Mouse (Mus musculus) embryonic facial prominence, embryonic 10.5 days (tissue): Measurements from ENCODE around the gene Mpst. TPM values are rescaled to one million over a fixed set of nuclear protein-coding genes. Genes with fewer than 3 reads are reported as not detected.
A peak's percentile ranks its signal among the peaks of the same experiment; 100 is the strongest.

Experiments used
- DNase-seq: peaks from one replicate; pipeline ENCODE4 v3.0.0-alpha.2; 2017; ENCODE audit warnings: low spot score
- H3K27ac ChIP-seq: fragments of 300-500 bp; sonication (generic); replicated peaks from 2 replicates; pipeline ENCODE4 v1.5.1; 2016; ENCODE audit warnings: mild to moderate bottlenecking
- H3K27me3 ChIP-seq: fragments of 300-500 bp; sonication (generic); replicated peaks from 2 replicates; pipeline ENCODE4 v1.6.1; 2016; ENCODE audit warnings: low read depth, mild to moderate bottlenecking; ENCODE audit not compliant: poor library complexity, severe bottlenecking
- H3K36me3 ChIP-seq: fragments of 300-500 bp; sonication (generic); replicated peaks from 2 replicates; pipeline ENCODE4 v1.6.1; 2016; ENCODE audit warnings: mild to moderate bottlenecking, moderate library complexity
- H3K4me1 ChIP-seq: fragments of 300-500 bp; sonication (generic); 2 replicates; pipeline ENCODE4 v1.6.1; 2016
- H3K4me3 ChIP-seq: fragments of 300-500 bp; sonication (generic); 2 replicates; pipeline ENCODE4 v1.5.1; 2016; ENCODE audit warnings: mild to moderate bottlenecking, moderate library complexity
- H3K9me3 ChIP-seq: fragments of 300-500 bp; sonication (generic); 2 replicates; pipeline ENCODE4 v1.6.1; 2016; ENCODE audit warnings: mild to moderate bottlenecking
- WGBS: fragments of 180-500 bp; shearing (Covaris S2); methylation state at CpG from one replicate; pipeline ENCODE4 v1.1.7; 2016; 5-methylcytosine and 5-hydroxymethylcytosine counted together
- polyA plus RNA-seq: library from polyadenylated mRNA; unstranded; fragments of >200 nt; fragmentation: Nextera tagmentation; extraction: Ambion mirVana; gene quantifications from 2 replicates; pipeline ENCODE4 v1.2.1, GENCODE M21; 2016

Gene Mpst
- polyA plus RNA-seq, 1 experiment from 2014 or later = 1.1 TPM

GRCm38 (mm10) chr15:78443857-78444256 lies 37.6 kb downstream of the Mpst start:
- Histone ChIP-seq H3K4me1 (peaks cover 30% of the 10 kb centered on the region), H3K4me3 (no peak overlapping the region), H3K9me3 (no peaks in the 10 kb centered on the region), H3K27me3 (no peaks in the 10 kb centered on the region), H3K36me3 (no peaks in the 10 kb centered on the region), H3K27ac (no peak overlapping the region)
- no peak for DNase-seq
- WGBS = 63% methylated on average over 6 of the region's 6 CpGs

DNA sequence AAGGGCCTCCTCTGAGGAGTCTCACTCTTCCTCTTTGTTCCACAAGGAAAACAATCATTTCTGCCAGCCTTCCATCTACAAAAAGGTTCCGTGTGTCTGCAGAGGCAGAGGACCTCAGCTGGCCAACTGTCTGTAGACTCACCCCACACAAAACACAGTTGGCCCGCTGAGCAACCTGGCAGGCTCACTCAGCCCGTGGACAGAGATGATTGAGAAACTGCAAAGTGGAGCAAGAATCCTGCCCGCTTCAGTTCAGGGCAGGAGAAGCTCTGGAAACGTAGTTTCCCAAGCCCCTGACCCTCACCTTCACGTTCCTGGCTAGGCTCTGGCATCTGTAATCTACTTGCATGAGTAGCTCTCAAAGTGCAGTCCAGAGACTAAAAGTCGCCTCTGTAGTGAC lies 40.9 kb downstream of the Mpst start:
- DNase-seq = no peak
- Histone ChIP-seq H3K4me3 (no peak overlapping the region), H3K27me3 (no peaks in the 10 kb centered on the region; the same call in 1 of the 2 replicates), H3K27ac (peak overlapping the region; percentile 44), H3K36me3 (no peaks in the 10 kb centered on the region), H3K4me1 (peaks cover 32% of the 10 kb centered on the region), H3K9me3 (no peaks in the 10 kb centered on the region)
- WGBS = 50% methylated on average over 7 of the region's 7 CpGs

- Histone ChIP-seq H3K4me1 (peaks cover 32% of the 10 kb centered on the region), H3K9me3 (no peaks in the 10 kb centered on the region), H3K27ac (peak overlapping the region; percentile 86), H3K36me3 (no peaks in the 10 kb centered on the region), H3K4me3 (peak overlapping the region; percentile 51), H3K27me3 (no peaks in the 10 kb centered on the region; the same call in 1 of the 2 replicates)
- WGBS = 1% methylated on average over 22 of the region's 22 CpGs
- DNase-seq = peak; percentile 96
These were observed 41.7 kb downstream of the Mpst start for GRCm38 (mm10) chr15:78447746-78448535.

- 62% methylated on average over 6 of the region's 6 CpGs for WGBS
- Histone ChIP-seq H3K27me3 (no peaks in the 10 kb centered on the region; the same call in 1 of the 2 replicates), H3K4me3 (no peak overlapping the region), H3K9me3 (no peaks in the 10 kb centered on the region), H3K36me3 (no peaks in the 10 kb centered on the region), H3K27ac (peak overlapping the region; percentile 86), H3K4me1 (peaks cover 32% of the 10 kb centered on the region)
- DNase-seq = no peak
These were observed 42.9 kb downstream of the Mpst start for GRCm38 (mm10) chr15:78449131-78449530.

GRCm38 (mm10) chr15:78449694-78450418 lies 43.6 kb downstream of the Mpst start:
- Histone ChIP-seq H3K4me3 (no peak overlapping the region), H3K27me3 (no peaks in the 10 kb centered on the region; the same call in 1 of the 2 replicates), H3K36me3 (no peaks in the 10 kb centered on the region), H3K4me1 (peaks cover 32% of the 10 kb centered on the region), H3K9me3 (no peaks in the 10 kb centered on the region), H3K27ac (peak overlapping the region; percentile 86)
- WGBS = 49% methylated on average over 7 of the region's 7 CpGs
- peak; percentile 57 for DNase-seq

DNA sequence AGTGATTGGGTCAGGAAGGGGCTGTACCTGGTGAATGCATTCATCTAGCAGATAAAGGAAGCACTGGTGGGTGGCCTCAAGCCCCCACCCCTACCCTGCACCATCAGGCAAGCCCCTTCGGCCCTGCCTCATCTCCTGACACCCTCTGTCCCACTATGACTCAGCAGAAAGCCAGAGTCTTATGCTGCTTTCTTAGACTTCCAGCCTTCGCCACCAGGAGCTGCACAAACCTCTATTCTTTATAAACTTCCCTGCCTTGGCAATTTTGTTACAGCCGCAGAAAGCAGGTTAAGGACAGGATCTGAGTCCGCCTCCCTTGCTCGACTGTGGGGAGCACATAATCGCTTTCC lies 44.2 kb downstream of the Mpst start:
- Histone ChIP-seq H3K36me3 (no peaks in the 10 kb centered on the region), H3K4me3 (no peak overlapping the region), H3K27ac (peak overlapping the region; percentile 86; the same call in 1 of the 2 replicates), H3K9me3 (no peaks in the 10 kb centered on the region), H3K27me3 (no peaks in the 10 kb centered on the region; the same call in 1 of the 2 replicates), H3K4me1 (peaks cover 32% of the 10 kb centered on the region)
- DNase-seq = no peak
- 88% methylated on average over 6 of the region's 6 CpGs for WGBS

- H3K4me1 ChIP-seq = peaks cover 39% of the 10 kb centered on the region
- no peak overlapping the region for H3K4me3 ChIP-seq
- H3K27ac ChIP-seq = no peak overlapping the region; the same call in 1 of the 2 replicates
- DNase-seq = no peak
- H3K36me3 ChIP-seq = no peaks in the 10 kb centered on the region
- H3K27me3 ChIP-seq = no peaks in the 10 kb centered on the region; the same call in 1 of the 2 replicates
- no peaks in the 10 kb centered on the region for H3K9me3 ChIP-seq
- WGBS = 80% methylated on average over 2 of the region's 2 CpGs
These were observed 45.0 kb downstream of the Mpst start for GRCm38 (mm10) chr15:78451201-78451600.

DNA sequence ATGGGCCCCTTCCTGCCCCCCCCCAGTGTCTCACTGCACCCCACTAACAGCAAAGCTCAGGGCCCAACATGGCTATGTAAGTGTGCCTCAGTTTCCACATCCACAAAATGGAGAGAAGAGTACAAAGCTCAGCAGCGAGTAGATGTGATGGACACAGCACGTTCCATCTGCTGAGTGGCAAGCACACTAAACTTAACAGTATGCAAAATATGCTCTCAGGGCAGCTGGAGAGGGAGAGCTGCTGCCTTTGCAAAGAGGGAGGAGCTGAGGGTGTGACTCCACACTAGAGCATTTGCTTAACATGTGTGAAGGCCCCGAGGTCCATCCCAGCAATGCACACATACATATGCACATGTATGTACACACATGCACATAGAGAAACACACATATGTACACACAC lies 46.7 kb downstream of the Mpst start:
- WGBS = 92% methylated on average over 3 of the region's 3 CpGs
- DNase-seq = no peak

DNA sequence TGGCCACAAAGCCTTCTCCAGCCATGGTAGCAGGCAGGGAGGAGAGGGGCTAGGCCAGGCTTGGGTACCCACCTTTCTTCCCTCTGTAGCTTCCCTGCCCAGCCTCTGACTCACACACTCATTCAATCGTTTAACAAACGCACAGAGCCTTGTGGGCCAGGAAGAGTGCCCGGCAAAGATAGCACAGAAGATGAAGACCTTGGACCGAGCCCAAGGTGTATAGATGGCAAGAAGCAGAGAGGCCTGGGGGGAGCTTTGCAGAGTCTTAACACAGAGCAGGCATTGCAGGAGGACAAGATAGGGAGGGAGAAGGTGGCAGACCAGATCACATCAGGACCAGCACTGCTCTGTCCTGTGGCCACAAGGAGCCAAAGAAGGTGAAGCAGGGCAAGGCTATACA lies 49.0 kb downstream of the Mpst start:
- no peaks in the 10 kb centered on the region; the same call in 1 of the 2 replicates for H3K27me3 ChIP-seq
- no peaks in the 10 kb centered on the region for H3K36me3 ChIP-seq
- H3K4me1 ChIP-seq = peaks cover 26% of the 10 kb centered on the region
- DNase-seq = no peak
- H3K27ac ChIP-seq = no peak overlapping the region
- 81% methylated on average over 4 of the region's 4 CpGs for WGBS
- H3K4me3 ChIP-seq = no peak overlapping the region
- H3K9me3 ChIP-seq = no peaks in the 10 kb centered on the region

More for the DNA sequence above, 46.7 kb downstream of the Mpst start:
- Histone ChIP-seq H3K4me3 (no peak overlapping the region), H3K9me3 (no peaks in the 10 kb centered on the region), H3K27ac (no peak overlapping the region), H3K4me1 (peaks cover 46% of the 10 kb centered on the region), H3K27me3 (no peaks in the 10 kb centered on the region; the same call in 1 of the 2 replicates), H3K36me3 (no peaks in the 10 kb centered on the region)

DNA sequence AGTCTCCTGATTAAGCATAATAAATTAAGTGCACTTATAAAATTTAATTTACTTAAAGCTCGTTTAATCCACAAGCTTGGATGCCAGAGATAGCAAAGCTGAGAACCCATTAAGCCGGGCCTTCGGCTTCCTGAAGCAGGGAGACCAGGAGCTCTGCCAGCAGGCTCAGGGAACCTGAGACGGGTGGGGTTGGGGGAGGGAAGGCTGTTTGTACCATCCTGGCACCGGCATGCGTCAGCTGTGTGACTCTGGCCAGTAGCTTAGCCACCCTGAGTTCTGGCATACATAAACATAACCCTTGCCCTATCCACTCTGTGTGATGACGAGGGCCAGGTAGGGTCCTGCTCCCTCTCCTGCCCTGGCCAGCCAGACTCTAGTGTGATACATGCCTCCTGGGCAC lies 49.8 kb downstream of the Mpst start:
- no peak for DNase-seq
- H3K4me1 ChIP-seq = peaks cover 23% of the 10 kb centered on the region
- H3K27ac ChIP-seq = no peak overlapping the region
- H3K4me3 ChIP-seq = no peak overlapping the region
- no peaks in the 10 kb centered on the region for H3K9me3 ChIP-seq
- 58% methylated on average over 7 of the region's 7 CpGs for WGBS
- H3K27me3 ChIP-seq = no peaks in the 10 kb centered on the region; the same call in 1 of the 2 replicates
- H3K36me3 ChIP-seq = no peaks in the 10 kb centered on the region

DNA sequence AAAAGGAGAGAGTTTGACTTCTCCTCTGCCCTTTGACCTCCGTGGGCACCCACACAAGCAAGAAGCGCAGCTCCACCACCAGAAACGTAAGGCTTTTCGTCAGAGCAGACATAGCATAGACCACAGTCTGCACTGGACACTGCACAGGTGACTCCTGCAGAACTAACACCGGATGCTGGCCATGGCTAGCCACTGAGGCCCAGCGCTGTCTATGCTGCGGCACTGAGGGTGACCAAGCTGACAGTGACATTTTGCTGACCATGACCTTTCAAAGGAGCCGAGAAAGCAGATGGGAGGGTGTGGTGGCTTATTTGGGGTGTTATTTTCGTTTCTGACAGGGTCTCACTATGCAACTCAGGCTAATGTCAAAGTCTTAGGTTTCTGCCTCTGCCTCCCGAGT lies 51.0 kb downstream of the Mpst start:
- 76% methylated on average over 10 of the region's 10 CpGs for WGBS
- Histone ChIP-seq H3K36me3 (no peaks in the 10 kb centered on the region), H3K27me3 (no peaks in the 10 kb centered on the region), H3K4me1 (peaks cover 19% of the 10 kb centered on the region), H3K4me3 (no peak overlapping the region), H3K27ac (no peak overlapping the region), H3K9me3 (no peaks in the 10 kb centered on the region)
- no peak for DNase-seq

DNA sequence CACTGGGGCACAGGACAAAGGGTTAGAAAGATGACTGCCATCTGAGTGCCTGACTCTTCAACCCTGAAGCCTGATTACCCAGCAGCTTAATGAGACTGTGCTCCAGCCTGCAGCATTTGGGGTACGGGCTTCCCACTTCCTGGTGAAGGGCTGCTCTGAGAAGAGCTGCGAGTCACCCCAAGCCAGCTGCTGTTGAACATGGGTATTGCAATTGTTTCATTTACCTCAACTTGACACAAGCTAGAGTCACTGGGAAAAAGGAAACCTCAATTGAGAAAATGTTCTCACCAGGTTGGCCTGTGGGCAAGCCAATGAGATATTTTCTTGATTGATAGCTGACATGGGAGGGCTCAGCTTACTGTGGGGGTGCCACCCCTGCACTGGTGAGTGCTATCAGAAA lies 56.8 kb downstream of the Mpst start:
- Histone ChIP-seq H3K27me3 (0 out of 2 replicates have a peak, but pooled peaks cover 6% of the 10 kb centered on the region), H3K4me3 (no peak overlapping the region), H3K36me3 (no peaks in the 10 kb centered on the region), H3K27ac (no peak overlapping the region), H3K4me1 (no peaks in the 10 kb centered on the region), H3K9me3 (no peaks in the 10 kb centered on the region)
- DNase-seq = no peak
- 83% methylated on average over 2 of the region's 2 CpGs for WGBS
